Mouse (Mus musculus) heart, embryonic 16.5 days (tissue): ENCODE results near the gene Rps6kc1. TPM values are rescaled to one million over a fixed set of nuclear protein-coding genes. Genes with fewer than 3 reads are reported as not detected.

Experiments used
- ATAC-seq: fragments of 200-750 bp; cut with Nextera tagmentation; replicated peaks from 2 replicates; pipeline ENCODE4 v1.8.0; 2017; ENCODE audit warnings: moderate number of reproducible peaks; ENCODE audit not compliant: insufficient read depth, low FRiP score; ENCODE audit errors: extremely low read depth
- H3K27ac ChIP-seq: fragments of 300-500 bp; sonication (generic); 2 replicates; pipeline ENCODE4 v1.5.1; 2014; ENCODE audit warnings: mild to moderate bottlenecking, low read length, control low read depth, moderate library complexity
- H3K27me3 ChIP-seq: fragments of 300-500 bp; sonication (generic); 2 replicates; pipeline ENCODE4 v1.6.1; 2014; ENCODE audit warnings: low read length, mixed read lengths; ENCODE audit not compliant: control insufficient read depth, insufficient read depth
- H3K36me3 ChIP-seq: fragments of 300-500 bp; sonication (generic); 2 replicates; pipeline ENCODE4 v1.6.1; 2014; ENCODE audit not compliant: control insufficient read depth, insufficient read depth
- H3K4me1 ChIP-seq: fragments of 300-500 bp; sonication (generic); 2 replicates; pipeline ENCODE4 v1.6.1; 2014; ENCODE audit warnings: low read length, mixed read lengths; ENCODE audit not compliant: control insufficient read depth, insufficient read depth
- H3K4me2 ChIP-seq: fragments of 300-500 bp; sonication (generic); 2 replicates; pipeline ENCODE4 v1.6.1; 2014; ENCODE audit warnings: low read depth, mild to moderate bottlenecking, control low read depth, low read length
- H3K4me3 ChIP-seq: fragments of 300-500 bp; sonication (generic); 2 replicates; pipeline ENCODE4 v1.5.1; 2014; ENCODE audit warnings: mild to moderate bottlenecking, control low read depth, low read length
- H3K9ac ChIP-seq: fragments of 300-500 bp; sonication (generic); 2 replicates; pipeline ENCODE4 v1.6.1; 2014; ENCODE audit warnings: low read length, control low read depth
- H3K9me3 ChIP-seq: fragments of 300-500 bp; sonication (generic); replicated peaks from 2 replicates; pipeline ENCODE4 v1.6.1; 2016; ENCODE audit warnings: low read length; ENCODE audit not compliant: control insufficient read depth
- WGBS: fragments of 180-500 bp; shearing (Covaris S2); extraction: QIAGEN DNeasy Blood & Tissue Kit; methylation state at CpG from one replicate; pipeline ENCODE4 v1.1.7; 2014; 5-methylcytosine and 5-hydroxymethylcytosine counted together
- polyA plus RNA-seq: library from polyadenylated mRNA; unstranded; fragments of >200 nt; fragmentation: Nextera tagmentation; extraction: Ambion mirVana; gene quantifications from 2 replicates; pipeline ENCODE4 v1.2.1, GENCODE M21; 2015

Gene Rps6kc1
- polyA plus RNA-seq, 1 experiment from 2014 or later = 10.3 TPM

DNA sequence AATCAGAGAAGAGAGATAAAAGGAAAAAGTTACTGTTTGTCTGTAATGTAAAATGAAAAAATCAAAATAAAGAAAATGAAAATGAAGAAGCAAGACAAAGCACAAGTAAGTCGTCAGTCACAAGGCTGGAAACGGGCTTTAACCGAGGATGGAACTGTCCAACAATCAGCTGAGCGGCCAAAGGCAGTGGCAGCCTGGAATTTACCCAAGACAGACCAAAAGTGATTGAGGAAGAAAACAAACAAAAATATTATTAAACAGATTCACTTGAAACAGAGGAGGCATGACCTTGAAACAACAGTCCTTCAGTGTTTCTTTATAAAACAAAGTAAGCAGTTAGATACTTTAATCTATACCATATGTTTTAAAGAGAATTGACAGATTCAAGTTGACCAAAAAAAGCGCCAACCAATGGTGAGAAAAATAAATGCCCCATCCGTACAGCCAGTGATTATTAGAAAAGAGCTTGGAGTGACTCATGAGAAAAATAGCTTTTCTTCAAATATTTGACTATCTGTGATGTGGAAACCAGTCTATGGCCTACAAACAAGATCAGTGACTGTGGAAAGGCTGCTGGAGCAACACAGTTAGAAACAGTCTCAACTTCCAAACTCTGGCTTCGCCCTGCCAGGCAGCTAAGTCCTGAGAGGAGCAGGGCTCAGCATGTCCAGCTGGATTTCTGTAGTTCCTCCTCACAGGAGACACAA lies 77.2 kb downstream of the Rps6kc1 start:
- no peak overlapping the region for H3K27ac ChIP-seq
- 71% methylated on average over 7 of the region's 7 CpGs for WGBS
- H3K36me3 ChIP-seq = no peaks in the 10 kb centered on the region
- no peak for ATAC-seq
- no peak overlapping the region for H3K9ac ChIP-seq
- H3K4me2 ChIP-seq = no peak overlapping the region
- H3K4me1 ChIP-seq = no peaks in the 10 kb centered on the region
- H3K9me3 ChIP-seq = no peaks in the 10 kb centered on the region
- H3K4me3 ChIP-seq = no peak overlapping the region
- no peaks in the 10 kb centered on the region for H3K27me3 ChIP-seq

DNA sequence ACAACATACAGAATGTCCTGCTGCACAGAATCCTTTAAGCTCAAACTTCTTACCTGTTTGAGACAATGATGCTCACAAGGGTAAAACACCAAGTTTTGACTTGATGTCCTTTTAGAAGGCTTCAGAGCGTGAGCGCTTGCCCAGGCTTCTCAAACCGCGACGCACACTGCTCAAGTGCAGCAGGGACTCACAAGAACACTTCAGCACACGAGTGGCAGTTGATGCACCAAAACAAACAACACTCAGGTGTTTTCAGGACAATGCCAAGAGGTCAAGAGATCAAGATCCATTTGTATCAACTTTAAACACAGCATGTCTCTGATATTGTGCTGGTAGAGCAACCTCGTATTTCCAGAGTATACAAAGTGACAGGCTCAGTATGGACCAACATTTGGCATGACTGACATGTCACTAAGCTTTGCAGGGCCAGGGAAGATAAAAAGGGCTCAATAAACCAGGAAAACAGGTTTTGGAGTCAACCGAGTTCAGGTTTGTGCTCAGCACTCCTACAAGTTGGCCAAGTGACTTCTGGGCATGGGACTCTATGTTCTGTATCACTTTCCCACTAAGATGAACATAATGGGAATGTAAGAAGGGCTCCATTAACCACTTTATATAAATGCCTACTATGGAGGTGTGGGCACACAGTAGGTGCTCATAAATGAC lies 78.5 kb downstream of the Rps6kc1 start:
- H3K9ac ChIP-seq = no peak overlapping the region
- no peak for ATAC-seq
- H3K4me1 ChIP-seq = no peaks in the 10 kb centered on the region
- no peak overlapping the region for H3K4me2 ChIP-seq
- H3K9me3 ChIP-seq = no peaks in the 10 kb centered on the region
- H3K4me3 ChIP-seq = no peak overlapping the region
- 82% methylated on average over 8 of the region's 8 CpGs for WGBS
- no peaks in the 10 kb centered on the region for H3K27me3 ChIP-seq
- H3K36me3 ChIP-seq = no peaks in the 10 kb centered on the region
- H3K27ac ChIP-seq = no peak overlapping the region

DNA sequence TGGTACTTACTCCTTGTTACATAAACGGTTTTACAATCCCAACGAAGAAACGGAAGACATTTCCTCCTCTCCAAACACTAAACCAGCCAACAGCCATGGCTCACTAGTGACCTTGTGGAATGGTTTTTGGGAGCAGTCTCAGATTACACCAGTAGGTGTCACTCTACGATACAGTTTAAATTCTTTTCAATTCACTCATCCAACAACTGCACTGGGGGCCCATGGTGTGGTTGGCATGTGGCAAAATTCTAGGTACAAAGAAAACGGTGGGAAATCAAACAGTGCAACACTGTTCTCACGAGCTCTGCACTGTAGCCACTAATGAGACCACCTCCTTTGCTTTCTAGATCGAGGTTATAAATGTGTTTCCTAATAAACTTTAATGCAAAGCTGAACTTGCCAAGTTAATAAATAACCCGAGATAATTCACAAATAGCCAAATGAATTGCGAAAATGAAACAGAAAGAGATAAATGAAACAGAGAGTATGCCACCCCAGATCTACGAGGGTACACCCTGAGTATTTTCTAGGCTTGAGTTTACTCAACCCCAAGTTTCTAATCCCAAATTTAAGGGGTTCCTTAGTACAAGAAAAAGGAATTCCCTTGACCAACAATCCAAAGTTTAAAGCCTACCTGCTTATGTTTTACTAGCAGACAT lies 79.6 kb downstream of the Rps6kc1 start:
- no peak for ATAC-seq
- 44% methylated on average over 10 of the region's 10 CpGs for WGBS
- Histone ChIP-seq H3K9me3 (no peaks in the 10 kb centered on the region), H3K27ac (no peak overlapping the region), H3K4me3 (no peak overlapping the region), H3K36me3 (no peaks in the 10 kb centered on the region), H3K4me2 (no peak overlapping the region), H3K4me1 (no peaks in the 10 kb centered on the region), H3K9ac (no peak overlapping the region), H3K27me3 (no peaks in the 10 kb centered on the region)

DNA sequence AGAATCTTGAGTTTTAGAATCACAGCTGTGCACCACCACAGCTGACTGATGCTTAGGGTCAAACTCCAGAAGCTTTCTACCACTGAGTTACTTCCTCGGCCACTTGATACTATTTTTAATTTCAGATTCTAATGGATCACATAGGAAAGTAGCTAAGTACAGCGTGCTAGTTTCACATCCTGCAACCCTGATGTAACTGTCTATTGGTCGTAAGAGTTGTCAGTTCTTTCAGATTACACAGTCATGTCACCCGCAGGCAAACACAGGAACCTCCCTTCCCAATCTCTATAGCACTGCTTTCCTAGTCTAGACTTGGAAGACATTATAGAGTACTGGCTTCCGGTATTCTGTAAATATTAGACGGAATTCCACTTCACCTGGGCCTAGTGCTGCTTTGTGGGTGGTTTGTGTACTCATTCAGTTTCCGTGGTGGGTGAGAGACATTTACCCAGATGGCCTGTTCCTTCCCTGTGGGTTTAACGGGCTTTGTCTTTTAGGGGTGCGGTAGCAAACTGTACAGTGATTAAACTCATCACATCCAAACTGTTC lies 85.0 kb downstream of the Rps6kc1 start:
- H3K27ac ChIP-seq = no peak overlapping the region
- peaks cover 6% of the 10 kb centered on the region for H3K4me1 ChIP-seq
- no peak overlapping the region for H3K4me2 ChIP-seq
- no peaks in the 10 kb centered on the region for H3K9me3 ChIP-seq
- no peak overlapping the region for H3K4me3 ChIP-seq
- WGBS = 64% methylated on average over 9 of the region's 9 CpGs
- no peak for ATAC-seq
- H3K36me3 ChIP-seq = no peaks in the 10 kb centered on the region
- H3K27me3 ChIP-seq = no peaks in the 10 kb centered on the region
- H3K9ac ChIP-seq = no peak overlapping the region

DNA sequence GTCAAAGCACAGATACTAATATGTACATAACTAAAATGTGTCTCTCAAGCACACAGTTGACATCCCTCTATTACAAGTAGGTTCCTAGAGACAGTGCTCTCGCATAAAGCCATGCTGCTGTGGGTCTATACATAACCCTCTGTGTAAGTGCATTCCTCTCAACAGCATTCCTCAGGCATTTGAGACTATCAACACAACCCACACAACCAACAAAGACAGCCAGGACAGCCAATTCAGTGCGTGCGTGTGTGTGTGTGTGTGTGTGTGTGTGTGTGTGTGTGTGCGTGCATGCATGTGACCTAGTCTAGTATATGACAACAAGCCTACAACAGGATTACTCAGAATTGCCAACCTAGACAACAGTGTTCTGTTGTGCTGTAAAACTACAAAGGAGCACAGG lies 87.8 kb downstream of the Rps6kc1 start:
- no peak overlapping the region for H3K9ac ChIP-seq
- no peak overlapping the region for H3K27ac ChIP-seq
- no peaks in the 10 kb centered on the region for H3K9me3 ChIP-seq
- ATAC-seq = 0 out of 2 replicates have a peak, but pooled peaks have one; percentile 29
- no peak overlapping the region for H3K4me3 ChIP-seq
- WGBS = 44% methylated on average over 4 of the region's 4 CpGs
- no peak overlapping the region for H3K4me2 ChIP-seq
- no peaks in the 10 kb centered on the region for H3K36me3 ChIP-seq
- no peaks in the 10 kb centered on the region for H3K27me3 ChIP-seq
- H3K4me1 ChIP-seq = peaks cover 23% of the 10 kb centered on the region

DNA sequence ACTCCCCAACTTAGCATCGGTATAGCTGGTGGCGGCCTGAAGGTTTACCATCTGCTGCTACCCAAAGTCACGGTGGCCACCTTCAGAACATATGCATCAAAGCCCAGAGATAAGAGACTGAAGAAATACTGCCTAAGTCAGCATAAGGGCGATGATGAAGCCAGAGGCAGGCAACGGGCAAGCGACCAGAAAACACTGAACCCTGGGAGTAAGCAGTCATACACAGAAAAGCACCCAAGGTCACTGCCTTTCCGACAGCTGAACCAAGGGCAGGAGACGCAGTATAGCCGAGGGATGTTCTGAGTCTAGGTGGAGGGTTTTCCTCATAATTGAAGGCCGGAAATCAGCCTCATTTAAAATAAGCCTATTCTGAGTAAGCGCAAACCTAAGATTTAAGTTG lies 95.4 kb downstream of the Rps6kc1 start:
- H3K36me3 ChIP-seq = no peaks in the 10 kb centered on the region
- H3K27me3 ChIP-seq = no peaks in the 10 kb centered on the region
- 59% methylated on average over 11 of the region's 11 CpGs for WGBS
- ATAC-seq = 0 out of 2 replicates have a peak, but pooled peaks have one; percentile 42
- no peaks in the 10 kb centered on the region for H3K9me3 ChIP-seq
- no peak overlapping the region for H3K4me2 ChIP-seq
- no peak overlapping the region; the same call in 1 of the 2 replicates for H3K9ac ChIP-seq
- H3K4me1 ChIP-seq = peaks cover 38% of the 10 kb centered on the region
- H3K4me3 ChIP-seq = no peak overlapping the region
- peak overlapping the region; percentile 38 for H3K27ac ChIP-seq

DNA sequence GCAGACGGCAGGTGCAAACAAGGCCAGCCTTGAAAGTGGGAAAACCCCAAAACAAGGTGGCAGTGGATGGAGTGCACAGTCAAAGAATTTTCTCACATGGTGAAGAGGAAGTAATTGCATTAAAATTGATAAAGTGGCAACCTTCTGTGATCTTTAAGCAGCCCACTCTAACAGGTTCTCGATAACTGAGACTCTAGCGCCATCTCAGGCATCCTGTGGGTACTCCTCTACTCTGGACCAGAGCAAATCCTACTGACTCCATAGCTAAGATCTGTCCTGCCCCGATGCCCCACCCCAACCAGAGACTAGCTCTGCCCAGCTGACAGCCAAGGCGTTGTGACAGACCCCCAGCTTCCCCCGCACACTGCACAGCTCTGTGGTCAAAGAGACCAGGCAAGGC lies 101.2 kb downstream of the Rps6kc1 start:
- 73% methylated on average over 6 of the region's 6 CpGs for WGBS

DNA sequence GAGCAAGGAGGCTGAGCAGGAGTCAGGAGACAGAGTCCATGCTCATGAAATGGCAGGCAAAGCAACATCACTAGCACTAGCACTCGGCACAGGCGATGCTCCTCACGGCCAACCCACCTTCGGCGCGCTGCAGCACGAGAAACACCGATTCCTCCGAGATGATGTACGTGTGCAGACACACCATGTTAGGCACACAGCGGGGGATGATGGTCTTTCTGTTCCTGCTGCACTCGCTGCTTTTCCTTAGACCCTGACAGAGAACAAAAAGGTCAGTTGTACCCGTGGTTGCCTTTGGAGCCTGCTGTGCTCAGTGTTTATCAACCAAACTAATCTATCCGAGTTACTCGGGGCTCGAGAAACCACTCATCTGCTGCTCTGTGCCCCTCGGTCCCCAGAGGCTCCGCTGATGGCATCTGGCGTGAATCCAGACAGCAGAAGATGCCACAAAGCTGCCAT lies 102.8 kb downstream of the Rps6kc1 start:
- no peak overlapping the region for H3K4me2 ChIP-seq
- H3K27me3 ChIP-seq = no peaks in the 10 kb centered on the region
- H3K27ac ChIP-seq = no peak overlapping the region
- H3K4me3 ChIP-seq = no peak overlapping the region
- no peak for ATAC-seq
- 64% methylated on average over 19 of the region's 19 CpGs for WGBS
- H3K9me3 ChIP-seq = no peaks in the 10 kb centered on the region
- peaks cover 3% of the 10 kb centered on the region; the same call in 1 of the 2 replicates for H3K36me3 ChIP-seq
- no peak overlapping the region for H3K9ac ChIP-seq
- H3K4me1 ChIP-seq = peaks cover 8% of the 10 kb centered on the region

More for the DNA sequence above, 101.2 kb downstream of the Rps6kc1 start:
- Histone ChIP-seq H3K9ac (no peak overlapping the region), H3K27me3 (no peaks in the 10 kb centered on the region), H3K9me3 (no peaks in the 10 kb centered on the region), H3K4me2 (no peak overlapping the region), H3K4me3 (no peak overlapping the region), H3K27ac (no peak overlapping the region), H3K4me1 (peaks cover 10% of the 10 kb centered on the region), H3K36me3 (peaks cover 3% of the 10 kb centered on the region; the same call in 1 of the 2 replicates)
- ATAC-seq = no peak
